Mouse (Mus musculus): Measurements from ENCODE around the gene Ttc3. TPM values are rescaled to one million over a fixed set of nuclear protein-coding genes. Genes with fewer than 3 reads are reported as not detected.
"Not testable (repeated sequence)": the region's sequence is repeated elsewhere in the genome, so short reads cannot be mapped to it uniquely, and the experiment has no call there.

Gene Ttc3
- polyA plus RNA-seq, 1 experiment = 152 TPM

DNA sequence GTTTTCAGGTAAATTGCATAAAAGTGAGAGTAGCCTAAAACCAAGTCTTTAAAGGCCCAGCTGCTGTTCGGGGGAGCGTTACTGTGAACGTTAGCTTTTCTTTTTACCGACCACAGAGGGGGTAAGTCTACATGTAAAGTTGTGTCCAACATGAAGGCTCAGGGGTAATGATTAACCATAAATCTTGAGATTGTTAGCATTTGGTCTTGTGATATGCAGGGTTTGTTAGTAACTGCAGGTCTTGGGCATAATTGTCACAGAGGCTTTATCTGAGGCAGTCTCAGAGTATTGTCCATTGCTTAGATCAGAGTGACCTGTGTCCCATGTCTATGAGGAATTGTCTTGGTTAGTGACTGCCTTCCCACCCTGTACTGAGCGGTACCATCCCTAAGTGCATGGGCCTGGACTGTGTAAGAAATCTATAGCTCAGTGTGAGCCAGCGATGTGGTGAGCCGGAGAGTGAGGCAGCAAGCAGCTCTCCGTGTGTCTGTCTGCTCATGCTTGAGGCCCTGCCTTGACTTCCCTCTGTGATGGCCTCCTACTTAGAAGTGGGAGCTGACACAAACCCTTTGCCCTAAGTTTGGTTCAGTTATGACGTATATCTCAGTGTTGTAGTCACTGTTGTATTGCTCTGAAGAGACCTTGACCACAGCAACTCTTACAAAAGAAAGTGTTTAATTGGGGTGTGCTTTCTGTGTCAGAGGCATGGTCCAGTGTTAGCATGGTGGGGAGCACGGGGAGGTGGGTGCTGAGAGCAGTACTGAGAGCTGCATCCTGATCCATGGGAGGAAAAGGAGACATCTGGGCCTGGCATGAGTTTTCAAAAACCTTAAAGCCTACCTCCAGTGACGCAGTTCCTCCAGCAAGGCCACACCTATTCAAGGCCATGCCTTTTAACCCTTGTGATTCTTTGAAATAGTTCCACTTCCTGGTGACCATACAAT, 81.4 kb downstream of the Ttc3 start:
- H3K4me1 ChIP-seq (ENCODE audit: control insufficient read depth, insufficient read depth, low read length) = no peaks in the 10 kb centered on the region
- no peaks in the 10 kb centered on the region for H3K27me3 ChIP-seq (ENCODE audit: control insufficient read depth, insufficient read depth, low read length, poor library complexity, severe bottlenecking)
- no peak overlapping the region for H3K4me3 ChIP-seq (ENCODE audit: low read depth, low read length)
- H3K9me3 ChIP-seq (replicated peaks; ENCODE audit: control insufficient read depth, insufficient read depth, low read length, poor library complexity, severe bottlenecking) = no peaks in the 10 kb centered on the region
- TF ChIP-seq POLR2A (IDR thresholded peaks at IDR 0.05; ENCODE audit: insufficient read depth, low read length) (no peak), CTCF (IDR thresholded peaks at IDR 0.05; ENCODE audit: low read depth, low read length) (no peak)
- no peak overlapping the region for H3K27ac ChIP-seq (ENCODE audit: insufficient read depth, low read length)
- peaks cover 25% of the 10 kb centered on the region for H3K36me3 ChIP-seq (ENCODE audit: control insufficient read depth, insufficient read depth, low read length, poor library complexity, severe bottlenecking)
- H3K9ac ChIP-seq (ENCODE audit: low read depth, poor library complexity, severe bottlenecking) = no peak overlapping the region

GRCm38 (mm10) chr16:94452768-94453167, 82.3 kb downstream of the Ttc3 start:
- no peaks in the 10 kb centered on the region for H3K4me1 ChIP-seq (ENCODE audit: control insufficient read depth, insufficient read depth, low read length)
- H3K9ac ChIP-seq (ENCODE audit: low read depth, poor library complexity, severe bottlenecking) = no peak overlapping the region
- no peak overlapping the region for H3K27ac ChIP-seq (ENCODE audit: insufficient read depth, low read length)
- peaks cover 29% of the 10 kb centered on the region for H3K36me3 ChIP-seq (ENCODE audit: control insufficient read depth, insufficient read depth, low read length, poor library complexity, severe bottlenecking)
- TF ChIP-seq EP300 (IDR thresholded peaks at IDR 0.05; ENCODE audit: insufficient read depth, low read depth, low read length) (no peak), POLR2A (IDR thresholded peaks at IDR 0.05; ENCODE audit: insufficient read depth, low read length) (no peak)
- no peak overlapping the region for H3K4me3 ChIP-seq (ENCODE audit: low read depth, low read length)
- no peaks in the 10 kb centered on the region for H3K9me3 ChIP-seq (replicated peaks; ENCODE audit: control insufficient read depth, insufficient read depth, low read length, poor library complexity, severe bottlenecking)
- H3K27me3 ChIP-seq (ENCODE audit: control insufficient read depth, insufficient read depth, low read length, poor library complexity, severe bottlenecking) = no peaks in the 10 kb centered on the region

- Histone ChIP-seq H3K36me3 (ENCODE audit: control insufficient read depth, insufficient read depth, low read length, poor library complexity, severe bottlenecking) (peaks cover 29% of the 10 kb centered on the region), H3K9ac (ENCODE audit: low read depth, poor library complexity, severe bottlenecking) (no peak overlapping the region), H3K27me3 (ENCODE audit: control insufficient read depth, insufficient read depth, low read length, poor library complexity, severe bottlenecking) (no peaks in the 10 kb centered on the region), H3K27ac (ENCODE audit: insufficient read depth, low read length) (no peak overlapping the region), H3K9me3 (replicated peaks; ENCODE audit: control insufficient read depth, insufficient read depth, low read length, poor library complexity, severe bottlenecking) (no peaks in the 10 kb centered on the region), H3K4me3 (ENCODE audit: low read depth, low read length) (no peak overlapping the region), H3K4me1 (ENCODE audit: control insufficient read depth, insufficient read depth, low read length) (no peaks in the 10 kb centered on the region)
- TF ChIP-seq CTCF (IDR thresholded peaks at IDR 0.05; ENCODE audit: low read depth, low read length) (no peak), POLR2A (IDR thresholded peaks at IDR 0.05; ENCODE audit: insufficient read depth, low read length) (no peak), EP300 (IDR thresholded peaks at IDR 0.05; ENCODE audit: insufficient read depth, low read depth, low read length) (no peak)
Observed at GRCm38 (mm10) chr16:94454146-94454545, 83.7 kb downstream of the Ttc3 start.

- Histone ChIP-seq H3K9ac (ENCODE audit: low read depth, poor library complexity, severe bottlenecking) (no peak overlapping the region), H3K27ac (ENCODE audit: insufficient read depth, low read length) (no peak overlapping the region), H3K27me3 (ENCODE audit: control insufficient read depth, insufficient read depth, low read length, poor library complexity, severe bottlenecking) (no peaks in the 10 kb centered on the region), H3K9me3 (replicated peaks; ENCODE audit: control insufficient read depth, insufficient read depth, low read length, poor library complexity, severe bottlenecking) (no peaks in the 10 kb centered on the region), H3K4me1 (ENCODE audit: control insufficient read depth, insufficient read depth, low read length) (no peaks in the 10 kb centered on the region), H3K4me3 (ENCODE audit: low read depth, low read length) (no peak overlapping the region), H3K36me3 (ENCODE audit: control insufficient read depth, insufficient read depth, low read length, poor library complexity, severe bottlenecking) (peaks cover 20% of the 10 kb centered on the region)
- no peak for TF ChIP-seq CTCF (IDR thresholded peaks at IDR 0.05; ENCODE audit: low read depth, low read length)
- TF ChIP-seq POLR2A (IDR thresholded peaks at IDR 0.05; ENCODE audit: insufficient read depth, low read length) = no peak
- TF ChIP-seq EP300 (IDR thresholded peaks at IDR 0.05; ENCODE audit: insufficient read depth, low read depth, low read length) = no peak
Observed at GRCm38 (mm10) chr16:94464067-94464466, 93.6 kb downstream of the Ttc3 start.

DNA sequence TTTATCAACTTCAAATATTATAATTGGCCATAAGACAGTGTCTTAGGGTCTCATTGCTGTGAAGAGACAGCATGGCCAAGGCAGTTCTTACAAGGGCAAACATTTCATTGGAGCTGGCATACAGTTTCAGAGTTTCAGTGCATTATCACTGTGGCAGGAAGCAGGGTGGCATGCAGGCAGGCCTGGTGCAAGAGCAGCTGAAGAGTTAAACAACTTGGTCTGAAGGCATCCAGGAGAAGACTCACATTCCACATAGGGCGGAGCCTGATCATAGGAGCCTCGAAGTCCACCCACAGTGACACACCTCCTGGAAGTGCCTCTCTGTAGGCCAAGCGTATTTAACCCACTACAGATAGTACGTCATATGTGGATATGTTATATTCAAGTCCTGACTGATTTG, 95.5 kb downstream of the Ttc3 start:
- Histone ChIP-seq H3K4me1 (ENCODE audit: control insufficient read depth, insufficient read depth, low read length) (no peaks in the 10 kb centered on the region), H3K27ac (ENCODE audit: insufficient read depth, low read length) (no peak overlapping the region), H3K36me3 (ENCODE audit: control insufficient read depth, insufficient read depth, low read length, poor library complexity, severe bottlenecking) (peaks cover 11% of the 10 kb centered on the region), H3K9me3 (replicated peaks; ENCODE audit: control insufficient read depth, insufficient read depth, low read length, poor library complexity, severe bottlenecking) (no peaks in the 10 kb centered on the region), H3K4me3 (ENCODE audit: low read depth, low read length) (no peak overlapping the region), H3K27me3 (ENCODE audit: control insufficient read depth, insufficient read depth, low read length, poor library complexity, severe bottlenecking) (no peaks in the 10 kb centered on the region), H3K9ac (ENCODE audit: low read depth, poor library complexity, severe bottlenecking) (no peak overlapping the region)
- TF ChIP-seq CTCF (IDR thresholded peaks at IDR 0.05; ENCODE audit: low read depth, low read length) = no peak
- no peak for TF ChIP-seq POLR2A (IDR thresholded peaks at IDR 0.05; ENCODE audit: insufficient read depth, low read length)
- TF ChIP-seq EP300 (IDR thresholded peaks at IDR 0.05; ENCODE audit: insufficient read depth, low read depth, low read length) = no peak

- H3K27ac ChIP-seq (ENCODE audit: insufficient read depth, low read length); H3K4me3 ChIP-seq (ENCODE audit: low read depth, low read length); H3K4me1 ChIP-seq (ENCODE audit: control insufficient read depth, insufficient read depth, low read length); H3K9me3 ChIP-seq (replicated peaks; ENCODE audit: control insufficient read depth, insufficient read depth, low read length, poor library complexity, severe bottlenecking); H3K27me3 ChIP-seq (ENCODE audit: control insufficient read depth, insufficient read depth, low read length, poor library complexity, severe bottlenecking); H3K9ac ChIP-seq (ENCODE audit: low read depth, poor library complexity, severe bottlenecking): not testable (repeated sequence)
- peaks cover 11% of the 10 kb centered on the region for H3K36me3 ChIP-seq (ENCODE audit: control insufficient read depth, insufficient read depth, low read length, poor library complexity, severe bottlenecking)
Observed at GRCm38 (mm10) chr16:94466317-94466716, 95.9 kb downstream of the Ttc3 start.
